Mouse (Mus musculus): ENCODE measurements around the gene Zmynd19. TPM values are rescaled to one million over a fixed set of nuclear protein-coding genes. Genes with fewer than 3 reads are reported as not detected.

Gene Zmynd19
- 7.2 and 10.3 TPM in 2 replicates for polyA plus RNA-seq (2012; ENCODE audit: insufficient read depth, insufficient read length, missing spikeins)

- Histone ChIP-seq H3K4me1 (ENCODE audit: control insufficient read depth, insufficient read depth, insufficient read length, low read length) (0 out of 2 replicates have a peak, but pooled peaks cover 2% of the 10 kb centered on the region), H3K4me3 (ENCODE audit: insufficient read depth, low read depth, low read length) (peak within 1 kb of the TSS; percentile 82), H3K27ac (replicated peaks; ENCODE audit: low read depth, low read length) (no peak within 1 kb of the TSS)
These were observed at the start of gene Zmynd19 for GRCm38 (mm10) chr2:24949421-24950188. Gene Zmynd19, plus strand, starts transcription at chr2:24949792.

DNA sequence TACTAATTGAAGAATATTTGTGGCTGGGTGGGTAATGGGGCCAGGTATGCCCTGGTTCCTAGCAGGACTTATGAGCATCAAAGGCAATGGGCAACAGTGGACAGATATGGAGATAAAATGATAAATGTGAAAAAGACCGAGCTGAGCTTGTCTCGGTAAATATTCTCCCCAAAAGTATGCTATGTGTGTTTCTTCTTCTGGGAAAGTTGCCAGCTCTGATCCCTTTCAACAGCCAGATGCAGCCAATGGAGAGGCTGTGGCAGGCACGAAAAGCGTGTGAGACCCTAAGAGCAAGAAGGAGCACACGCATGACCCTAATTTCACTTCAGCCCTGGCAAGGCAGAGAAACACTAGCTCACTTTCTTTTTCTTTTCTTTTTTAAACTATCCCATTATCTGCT lies 48.5 kb upstream of the Zmynd19 start:
- H3K27ac ChIP-seq (replicated peaks; ENCODE audit: low read depth, low read length), result no peak overlapping the region
- peaks cover 6% of the 10 kb centered on the region for H3K4me1 ChIP-seq (ENCODE audit: control insufficient read depth, insufficient read depth, insufficient read length, low read length)
- no peak overlapping the region for H3K4me3 ChIP-seq (ENCODE audit: insufficient read depth, low read depth, low read length)

- Histone ChIP-seq H3K4me3 (ENCODE audit: insufficient read depth, low read depth, low read length) (no peak overlapping the region), H3K4me1 (ENCODE audit: control insufficient read depth, insufficient read depth, insufficient read length, low read length) (peaks cover 15% of the 10 kb centered on the region), H3K27ac (replicated peaks; ENCODE audit: low read depth, low read length) (no peak overlapping the region)
These were observed 46.6 kb upstream of the Zmynd19 start for GRCm38 (mm10) chr2:24902999-24903398.

GRCm38 (mm10) chr2:24904823-24905652 lies 44.6 kb upstream of the Zmynd19 start:
- Histone ChIP-seq H3K4me1 (ENCODE audit: control insufficient read depth, insufficient read depth, insufficient read length, low read length) (peaks cover 15% of the 10 kb centered on the region), H3K27ac (replicated peaks; ENCODE audit: low read depth, low read length) (no peak overlapping the region), H3K4me3 (ENCODE audit: insufficient read depth, low read depth, low read length) (no peak overlapping the region)

DNA sequence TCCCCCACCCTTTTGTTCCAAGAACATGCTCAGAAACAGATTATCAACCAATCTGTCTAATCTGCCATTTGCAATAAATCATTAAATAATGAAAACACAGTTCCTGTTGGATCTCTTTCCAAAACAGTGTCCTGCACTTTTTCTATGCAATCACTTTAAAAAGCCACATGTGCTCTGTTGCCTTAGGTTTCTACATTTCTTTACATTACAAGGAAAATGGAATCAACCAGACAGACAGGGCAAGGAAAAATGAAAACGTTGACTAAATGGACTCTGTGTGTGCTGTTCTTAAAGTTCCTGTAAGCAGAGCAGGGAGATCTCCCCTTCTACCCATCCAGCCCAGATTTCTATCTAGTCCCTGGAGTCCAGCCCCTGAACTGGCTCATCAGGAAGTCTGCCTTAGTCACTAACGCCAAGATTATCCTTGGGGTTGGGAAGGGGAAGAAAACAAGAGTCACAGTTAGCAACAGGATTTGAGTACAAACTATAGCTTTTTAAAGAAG lies 43.9 kb upstream of the Zmynd19 start:
- no peak overlapping the region for H3K4me3 ChIP-seq (ENCODE audit: insufficient read depth, low read depth, low read length)
- H3K4me1 ChIP-seq (ENCODE audit: control insufficient read depth, insufficient read depth, insufficient read length, low read length), result peaks cover 15% of the 10 kb centered on the region
- H3K27ac ChIP-seq (replicated peaks; ENCODE audit: low read depth, low read length), result no peak overlapping the region

GRCm38 (mm10) chr2:24910481-24910880 lies 39.1 kb upstream of the Zmynd19 start:
- H3K4me3 ChIP-seq (ENCODE audit: insufficient read depth, low read depth, low read length), result no peak overlapping the region

GRCm38 (mm10) chr2:24912189-24912588 lies 37.4 kb upstream of the Zmynd19 start:
- H3K4me3 ChIP-seq (ENCODE audit: insufficient read depth, low read depth, low read length), result no peak overlapping the region
- no peak overlapping the region for H3K27ac ChIP-seq (replicated peaks; ENCODE audit: low read depth, low read length)
- H3K4me1 ChIP-seq (ENCODE audit: control insufficient read depth, insufficient read depth, insufficient read length, low read length), result no peaks in the 10 kb centered on the region; the same call in 1 of the 2 replicates

More at GRCm38 (mm10) chr2:24910481-24910880, 39.1 kb upstream of the Zmynd19 start:
- Histone ChIP-seq H3K4me1 (ENCODE audit: control insufficient read depth, insufficient read depth, insufficient read length, low read length) (peaks cover 13% of the 10 kb centered on the region), H3K27ac (replicated peaks; ENCODE audit: low read depth, low read length) (no peak overlapping the region)

DNA sequence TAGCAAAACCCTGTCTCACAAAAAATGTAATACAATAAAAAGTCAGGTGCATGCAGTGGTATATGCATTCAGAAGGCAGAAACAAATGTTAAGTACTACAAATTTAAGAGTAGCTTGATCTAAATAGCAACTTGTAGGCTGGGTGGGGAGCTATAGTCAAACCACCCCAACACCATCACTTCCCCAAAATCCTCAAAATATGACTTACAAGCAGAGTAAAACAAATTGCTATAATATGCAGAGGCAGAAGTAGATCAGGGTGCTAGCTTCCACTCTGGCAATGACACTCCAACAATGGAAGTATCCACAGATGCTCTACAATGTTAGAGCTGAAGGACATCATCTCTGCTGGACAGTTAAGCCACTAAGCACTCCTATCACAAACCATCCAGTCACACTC lies 37.0 kb upstream of the Zmynd19 start:
- Histone ChIP-seq H3K27ac (replicated peaks; ENCODE audit: low read depth, low read length) (no peak overlapping the region), H3K4me1 (ENCODE audit: control insufficient read depth, insufficient read depth, insufficient read length, low read length) (peaks cover 2% of the 10 kb centered on the region; the same call in 1 of the 2 replicates), H3K4me3 (ENCODE audit: insufficient read depth, low read depth, low read length) (no peak overlapping the region)

GRCm38 (mm10) chr2:24914762-24915161 lies 34.8 kb upstream of the Zmynd19 start:
- H3K27ac ChIP-seq (replicated peaks; ENCODE audit: low read depth, low read length), result no peak overlapping the region
- peaks cover 6% of the 10 kb centered on the region; the same call in 1 of the 2 replicates for H3K4me1 ChIP-seq (ENCODE audit: control insufficient read depth, insufficient read depth, insufficient read length, low read length)
- no peak overlapping the region for H3K4me3 ChIP-seq (ENCODE audit: insufficient read depth, low read depth, low read length)

GRCm38 (mm10) chr2:24918930-24919838 lies 30.4 kb upstream of the Zmynd19 start, which contains the start of gene Ehmt1:
Gene Ehmt1, minus strand, starts transcription at chr2:24919614.
- H3K4me1 ChIP-seq (ENCODE audit: control insufficient read depth, insufficient read depth, insufficient read length, low read length), result peaks cover 6% of the 10 kb centered on the region; the same call in 1 of the 2 replicates
- H3K4me3 ChIP-seq (ENCODE audit: insufficient read depth, low read depth, low read length), result peak within 1 kb of the TSS; percentile 93
- peak within 1 kb of the TSS; percentile 86 for H3K27ac ChIP-seq (replicated peaks; ENCODE audit: low read depth, low read length)

- peak overlapping the region; percentile 86 for H3K27ac ChIP-seq (replicated peaks; ENCODE audit: low read depth, low read length)
- peaks cover 6% of the 10 kb centered on the region; the same call in 1 of the 2 replicates for H3K4me1 ChIP-seq (ENCODE audit: control insufficient read depth, insufficient read depth, insufficient read length, low read length)
- H3K4me3 ChIP-seq (ENCODE audit: insufficient read depth, low read depth, low read length), result peak overlapping the region; percentile 93
These were observed 29.8 kb upstream of the Zmynd19 start for GRCm38 (mm10) chr2:24919839-24920175.

DNA sequence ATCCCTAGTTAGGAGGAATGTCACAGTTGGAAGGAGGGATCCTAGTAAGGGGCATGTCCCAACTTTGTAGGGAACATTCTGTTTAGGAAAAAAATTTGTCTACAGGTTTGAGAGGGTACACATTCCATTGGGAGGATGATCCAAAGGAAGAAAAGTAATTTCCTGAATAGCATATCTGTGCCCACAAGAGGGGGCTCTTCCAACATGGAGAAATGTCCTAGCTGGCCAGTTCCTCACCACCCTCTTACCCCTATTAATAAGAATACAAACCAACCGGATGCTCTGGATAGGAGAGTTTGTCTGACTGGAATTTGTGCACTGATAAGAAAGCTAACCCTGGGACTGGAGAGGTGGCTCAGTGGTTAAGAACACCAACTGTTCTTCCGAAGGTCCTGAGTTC lies 26.0 kb upstream of the Zmynd19 start:
- no peak overlapping the region for H3K27ac ChIP-seq (replicated peaks; ENCODE audit: low read depth, low read length)
- no peak overlapping the region for H3K4me3 ChIP-seq (ENCODE audit: insufficient read depth, low read depth, low read length)
- H3K4me1 ChIP-seq (ENCODE audit: control insufficient read depth, insufficient read depth, insufficient read length, low read length), result peaks cover 9% of the 10 kb centered on the region; the same call in 1 of the 2 replicates

- H3K27ac ChIP-seq (replicated peaks; ENCODE audit: low read depth, low read length), result no peak overlapping the region
- no peak overlapping the region for H3K4me3 ChIP-seq (ENCODE audit: insufficient read depth, low read depth, low read length)
- peaks cover 9% of the 10 kb centered on the region; the same call in 1 of the 2 replicates for H3K4me1 ChIP-seq (ENCODE audit: control insufficient read depth, insufficient read depth, insufficient read length, low read length)
These were observed 24.3 kb upstream of the Zmynd19 start for GRCm38 (mm10) chr2:24925284-24925683.

GRCm38 (mm10) chr2:24926345-24926964 lies 23.1 kb upstream of the Zmynd19 start:
- Histone ChIP-seq H3K4me3 (ENCODE audit: insufficient read depth, low read depth, low read length) (no peak overlapping the region), H3K4me1 (ENCODE audit: control insufficient read depth, insufficient read depth, insufficient read length, low read length) (peaks cover 9% of the 10 kb centered on the region; the same call in 1 of the 2 replicates), H3K27ac (replicated peaks; ENCODE audit: low read depth, low read length) (no peak overlapping the region)
